Mouse (Mus musculus) common myeloid progenitor, adult 5-6 weeks (primary cell): ENCODE results near the gene Ttc8. TPM values are rescaled to one million over a fixed set of nuclear protein-coding genes. Genes with fewer than 3 reads are reported as not detected.
A peak's percentile ranks its signal among the peaks of the same experiment; 100 is the strongest.

ENCODE experiments used
- ATAC-seq: replicated peaks from 2 replicates; pipeline ENCODE4 v1.8.0; 2016; ENCODE audit warnings: low read depth, mild to moderate bottlenecking, moderate TSS enrichment, inconsistent platforms; ENCODE audit not compliant: poor library complexity, severe bottlenecking
- total RNA-seq: library from RNA; stranded (forward); fragments of 200-1000, 187-1606 nt; gene quantifications from 2 replicates; pipeline ENCODE4 v1.2.3, GENCODE M21; 2017

Gene Ttc8
- total RNA-seq, 1 experiment from 2014 or later: 11.6 TPM

- no peak for ATAC-seq
Observed at GRCm38 (mm10) chr12:98965441-98966135, 45.2 kb downstream of the Ttc8 start.

- no peak for ATAC-seq
Observed at GRCm38 (mm10) chr12:98972291-98972690, 51.9 kb downstream of the Ttc8 start.

GRCm38 (mm10) chr12:98973461-98973860, 53.1 kb downstream of the Ttc8 start:
- ATAC-seq: no peak

GRCm38 (mm10) chr12:98974157-98974804, 53.9 kb downstream of the Ttc8 start:
- no peak for ATAC-seq

- no peak for ATAC-seq
Observed at GRCm38 (mm10) chr12:98981081-98981480, 60.7 kb downstream of the Ttc8 start.

- no peak for ATAC-seq
Observed at GRCm38 (mm10) chr12:98984785-98985184, 64.4 kb downstream of the Ttc8 start.

GRCm38 (mm10) chr12:98991076-98991829, 70.9 kb downstream of the Ttc8 start:
- ATAC-seq: no peak

- no peak for ATAC-seq
Observed at GRCm38 (mm10) chr12:98991830-98992216, 71.4 kb downstream of the Ttc8 start.

- no peak for ATAC-seq
Observed at GRCm38 (mm10) chr12:98993736-98994135, 73.4 kb downstream of the Ttc8 start.

- ATAC-seq: no peak
Observed at GRCm38 (mm10) chr12:98994366-98994765, 74.0 kb downstream of the Ttc8 start.

GRCm38 (mm10) chr12:98995881-98996280, 75.5 kb downstream of the Ttc8 start:
- no peak for ATAC-seq

GRCm38 (mm10) chr12:98996581-98996988, 76.2 kb downstream of the Ttc8 start:
- peak; percentile 34; the same call in 1 of the 2 replicates for ATAC-seq

GRCm38 (mm10) chr12:98997046-98997445, 76.7 kb downstream of the Ttc8 start:
- ATAC-seq: peak; percentile 64

GRCm38 (mm10) chr12:98998662-98999428, 78.5 kb downstream of the Ttc8 start:
- peak; percentile 50 for ATAC-seq

GRCm38 (mm10) chr12:99000310-99000709, 79.9 kb downstream of the Ttc8 start:
- no peak for ATAC-seq

- no peak for ATAC-seq
Observed at GRCm38 (mm10) chr12:99003046-99003445, 82.7 kb downstream of the Ttc8 start.

GRCm38 (mm10) chr12:99004752-99005151, 84.4 kb downstream of the Ttc8 start:
- ATAC-seq: no peak

GRCm38 (mm10) chr12:99008786-99009185, 88.4 kb downstream of the Ttc8 start:
- ATAC-seq: no peak

GRCm38 (mm10) chr12:99009430-99009829, 89.1 kb downstream of the Ttc8 start:
- ATAC-seq: no peak

GRCm38 (mm10) chr12:99010044-99010443, 89.7 kb downstream of the Ttc8 start:
- no peak for ATAC-seq
